Mouse (Mus musculus) heart, postnatal 0 days (tissue): Measurements from ENCODE around the gene Cadps2. TPM values are rescaled to one million over a fixed set of nuclear protein-coding genes. Genes with fewer than 3 reads are reported as not detected.

ENCODE experiments used
- ATAC-seq: fragments of 200-750 bp; cut with Nextera tagmentation; 2 replicates; pipeline ENCODE4 v1.8.0; 2017; ENCODE audit warnings: low read depth, moderate number of reproducible peaks, moderate library complexity; ENCODE audit not compliant: insufficient read depth
- DNase-seq: peaks from one replicate; pipeline ENCODE4 v3.0.0-alpha.2; 2016; ENCODE audit warnings: low spot score
- H3K27ac ChIP-seq: fragments of 300-500 bp; sonication (generic); 2 replicates; pipeline ENCODE4 v1.5.1; 2014; ENCODE audit warnings: low read depth, mild to moderate bottlenecking
- H3K27me3 ChIP-seq: fragments of 300-500 bp; sonication (generic); 2 replicates; pipeline ENCODE4 v1.6.1; 2014; ENCODE audit warnings: low read length, mixed read lengths; ENCODE audit not compliant: control insufficient read depth, insufficient read depth
- H3K36me3 ChIP-seq: fragments of 300-500 bp; sonication (generic); replicated peaks from 2 replicates; pipeline ENCODE4 v1.6.1; 2014; ENCODE audit warnings: low read length, mixed read lengths; ENCODE audit not compliant: control insufficient read depth, insufficient read depth
- H3K4me1 ChIP-seq: fragments of 300-500 bp; sonication (generic); 2 replicates; pipeline ENCODE4 v1.6.1; 2014; ENCODE audit warnings: antibody characterized with exemption; ENCODE audit not compliant: control insufficient read depth, insufficient read depth
- H3K4me2 ChIP-seq: fragments of 300-500 bp; sonication (generic); 2 replicates; pipeline ENCODE4 v1.6.1; 2014; ENCODE audit warnings: low read depth, mild to moderate bottlenecking, low read length, moderate library complexity
- H3K4me3 ChIP-seq: fragments of 300-500 bp; sonication (generic); 2 replicates; pipeline ENCODE4 v1.5.1; 2014; ENCODE audit warnings: low read depth, low read length
- H3K9ac ChIP-seq: fragments of 300-500 bp; sonication (generic); replicated peaks from 2 replicates; pipeline ENCODE4 v1.6.1; 2014; ENCODE audit warnings: low read depth, low read length, mixed read lengths
- H3K9me3 ChIP-seq: fragments of 300-500 bp; sonication (generic); replicated peaks from 2 replicates; pipeline ENCODE4 v1.6.1; 2016; ENCODE audit warnings: low read length; ENCODE audit not compliant: control insufficient read depth
- CTCF ChIP-seq: IDR thresholded peaks from 2 replicates; pipeline ENCODE4 v1.5.1; 2016; ENCODE audit warnings: antibody characterized with exemption, control low read depth, low read depth
- EP300 ChIP-seq: IDR thresholded peaks from 2 replicates; pipeline ENCODE4 v1.6.1; 2016; ENCODE audit warnings: antibody characterized with exemption, low read depth
- WGBS: fragments of 180-500 bp; shearing (Covaris S2); extraction: QIAGEN DNeasy Blood & Tissue Kit; methylation state at CpG from one replicate; pipeline ENCODE4 v1.1.7; 2014; 5-methylcytosine and 5-hydroxymethylcytosine counted together
- polyA plus RNA-seq: library from polyadenylated mRNA; unstranded; fragments of >200 nt; fragmentation: Nextera tagmentation; extraction: Ambion mirVana; gene quantifications from 2 replicates; pipeline ENCODE4 v1.2.1, GENCODE M21; 2015
- total RNA-seq: library from RNA; depleted of rRNA; stranded (reverse); fragments of >200 nt; gene quantifications from 2 replicates; pipeline ENCODE4 v1.2.3, GENCODE M21; 2014; ENCODE audit warnings: low replicate concordance

Cadps2 gene
- total and polyA plus RNA-seq, 2 experiments from 2014 or later, result 0.44 to 1.8 TPM

DNA sequence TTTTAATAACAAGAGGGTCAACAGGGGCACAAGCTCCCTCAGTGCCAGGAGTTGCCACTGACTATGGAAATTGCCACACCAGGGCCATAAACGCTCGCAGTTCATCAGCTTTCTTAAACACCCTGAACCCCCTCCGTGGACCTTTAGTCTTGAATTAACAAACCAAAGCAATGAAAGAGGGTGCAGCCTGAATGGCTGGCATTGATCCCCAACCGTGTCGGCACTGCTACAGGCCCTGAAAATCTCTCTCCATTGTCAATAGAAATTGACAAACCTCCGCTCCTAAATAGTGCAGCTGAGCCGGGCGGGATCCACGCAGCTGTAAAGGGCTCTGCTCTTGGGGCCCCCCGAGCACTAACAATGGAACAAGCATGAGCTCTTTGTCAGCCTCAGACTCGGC is 566.2 kb downstream of the Cadps2 start:
- Histone ChIP-seq H3K9ac (no peak overlapping the region), H3K27me3 (peaks cover 26% of the 10 kb centered on the region; the same call in 1 of the 2 replicates)
- no peak for ATAC-seq

DNA sequence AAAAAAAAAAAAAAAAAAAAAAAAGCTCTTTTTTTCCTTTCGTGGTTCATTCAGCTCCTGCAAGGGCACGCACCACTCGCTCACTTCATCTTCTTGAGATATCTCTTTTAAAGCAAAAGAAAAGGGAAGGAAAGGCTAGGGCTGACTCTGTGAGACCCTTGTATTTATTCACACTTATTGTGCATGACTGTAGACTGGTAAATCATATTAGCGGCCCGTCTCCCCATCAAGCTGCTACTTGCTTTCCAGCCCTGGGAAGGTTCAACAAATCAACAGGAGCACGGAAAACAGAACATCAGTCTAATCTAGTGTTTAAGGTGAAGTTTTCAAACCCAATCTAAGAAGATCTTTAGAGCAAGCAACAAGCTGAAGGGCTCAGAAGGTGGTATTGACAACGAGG is 566.7 kb downstream of the Cadps2 start:
- Histone ChIP-seq H3K4me3 (no peak overlapping the region), H3K27ac (no peak overlapping the region), H3K9ac (no peak overlapping the region), H3K4me2 (no peak overlapping the region), H3K27me3 (peaks cover 26% of the 10 kb centered on the region; the same call in 1 of the 2 replicates), H3K9me3 (no peaks in the 10 kb centered on the region), H3K36me3 (no peaks in the 10 kb centered on the region), H3K4me1 (no peaks in the 10 kb centered on the region)
- DNase-seq, result no peak
- WGBS, result 38% methylated on average over 7 of the region's 7 CpGs
- no peak for ATAC-seq
- TF ChIP-seq EP300 (no peak), CTCF (no peak)

More for the DNA sequence above, 566.2 kb downstream of the Cadps2 start:
- H3K4me3 ChIP-seq, result no peak overlapping the region
- H3K27ac ChIP-seq, result no peak overlapping the region
- no peaks in the 10 kb centered on the region for H3K36me3 ChIP-seq
- TF ChIP-seq CTCF (no peak), EP300 (no peak)
- no peaks in the 10 kb centered on the region for H3K9me3 ChIP-seq
- no peak overlapping the region for H3K4me2 ChIP-seq
- no peak for DNase-seq
- WGBS, result 15% methylated on average over 11 of the region's 11 CpGs
- no peaks in the 10 kb centered on the region for H3K4me1 ChIP-seq

DNA sequence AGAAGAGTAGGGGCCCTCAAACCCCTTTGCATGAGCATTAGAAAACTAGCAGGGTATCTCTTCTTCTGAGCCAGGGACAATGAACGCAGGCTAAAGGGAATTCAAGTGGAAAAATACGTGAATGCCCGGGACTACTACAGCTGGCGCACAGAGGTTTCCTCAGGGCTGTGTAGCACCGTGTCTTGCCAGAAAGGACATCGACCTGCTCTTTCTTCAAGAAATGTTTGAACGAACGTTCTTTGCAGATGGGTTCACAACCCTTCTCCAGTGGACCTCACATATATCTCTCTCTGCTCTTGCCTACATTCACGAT is 578.5 kb downstream of the Cadps2 start:
- Histone ChIP-seq H3K9ac (no peak overlapping the region), H3K4me1 (no peaks in the 10 kb centered on the region), H3K36me3 (no peaks in the 10 kb centered on the region), H3K9me3 (no peaks in the 10 kb centered on the region), H3K27me3 (peaks cover 72% of the 10 kb centered on the region), H3K4me3 (peak overlapping the region; percentile 5; the same call in 1 of the 2 replicates), H3K4me2 (no peak overlapping the region), H3K27ac (no peak overlapping the region)
- TF ChIP-seq CTCF, result no peak
- no peak for TF ChIP-seq EP300
- DNase-seq (no peak), ATAC-seq (no peak)
- WGBS, result 4% methylated on average over 9 of the region's 9 CpGs

- ATAC-seq, result no peak
- H3K27ac ChIP-seq, result no peak overlapping the region
- no peak for TF ChIP-seq EP300
- no peak for TF ChIP-seq CTCF
- H3K27me3 ChIP-seq, result peaks cover 74% of the 10 kb centered on the region
- WGBS, result 3% methylated on average over 36 of the region's 36 CpGs
- H3K4me1 ChIP-seq, result no peaks in the 10 kb centered on the region
- peak overlapping the region; percentile 5; the same call in 1 of the 2 replicates for H3K4me3 ChIP-seq
- no peak for DNase-seq
- H3K9me3 ChIP-seq, result no peaks in the 10 kb centered on the region
- H3K4me2 ChIP-seq, result no peak overlapping the region
- no peaks in the 10 kb centered on the region for H3K36me3 ChIP-seq
- no peak overlapping the region for H3K9ac ChIP-seq
These were observed 579.0 kb downstream of the Cadps2 start for GRCm38 (mm10) chr6:23260016-23260737.

GRCm38 (mm10) chr6:23257981-23258380 is 581.2 kb downstream of the Cadps2 start:
- no peaks in the 10 kb centered on the region for H3K9me3 ChIP-seq
- H3K27ac ChIP-seq, result no peak overlapping the region
- H3K4me2 ChIP-seq, result no peak overlapping the region
- H3K4me3 ChIP-seq, result no peak overlapping the region
- ATAC-seq (no peak), DNase-seq (no peak)
- 30% methylated on average over 3 of the region's 3 CpGs for WGBS
- TF ChIP-seq EP300 (no peak), CTCF (no peak)
- peaks cover 89% of the 10 kb centered on the region for H3K27me3 ChIP-seq
- no peaks in the 10 kb centered on the region for H3K36me3 ChIP-seq
- H3K9ac ChIP-seq, result no peak overlapping the region
- no peaks in the 10 kb centered on the region for H3K4me1 ChIP-seq

DNA sequence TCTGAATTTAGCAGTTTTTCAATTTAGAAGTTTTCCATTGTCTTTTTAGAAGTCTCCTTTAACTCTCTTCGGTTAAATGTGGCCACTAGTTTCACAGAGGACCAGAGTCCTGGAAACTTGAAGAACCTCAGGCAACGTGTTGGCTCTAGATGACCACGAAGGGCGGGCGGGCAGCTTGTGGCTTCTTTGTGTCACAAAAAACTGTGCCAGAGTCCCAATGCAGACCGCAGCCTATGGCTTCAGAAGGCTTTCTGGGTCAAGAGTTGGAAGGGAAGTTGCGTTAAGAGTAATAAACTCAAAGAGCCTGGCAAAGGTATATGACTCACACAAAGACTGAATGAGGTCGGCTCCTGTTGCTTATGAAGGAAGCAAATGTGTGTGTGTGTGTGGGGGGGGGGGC is 584.1 kb downstream of the Cadps2 start:
- WGBS, result 7% methylated on average over 8 of the region's 8 CpGs
- TF ChIP-seq EP300, result no peak
- TF ChIP-seq CTCF, result no peak
- no peak overlapping the region for H3K27ac ChIP-seq
- no peaks in the 10 kb centered on the region for H3K4me1 ChIP-seq
- no peaks in the 10 kb centered on the region for H3K9me3 ChIP-seq
- H3K4me2 ChIP-seq, result no peak overlapping the region
- H3K4me3 ChIP-seq, result no peak overlapping the region
- no peak for DNase-seq
- H3K27me3 ChIP-seq, result peaks cover 96% of the 10 kb centered on the region
- no peak for ATAC-seq
- H3K9ac ChIP-seq, result no peak overlapping the region
- no peaks in the 10 kb centered on the region for H3K36me3 ChIP-seq
